Mouse (Mus musculus): ENCODE results near the gene Nr2c1.

DNA sequence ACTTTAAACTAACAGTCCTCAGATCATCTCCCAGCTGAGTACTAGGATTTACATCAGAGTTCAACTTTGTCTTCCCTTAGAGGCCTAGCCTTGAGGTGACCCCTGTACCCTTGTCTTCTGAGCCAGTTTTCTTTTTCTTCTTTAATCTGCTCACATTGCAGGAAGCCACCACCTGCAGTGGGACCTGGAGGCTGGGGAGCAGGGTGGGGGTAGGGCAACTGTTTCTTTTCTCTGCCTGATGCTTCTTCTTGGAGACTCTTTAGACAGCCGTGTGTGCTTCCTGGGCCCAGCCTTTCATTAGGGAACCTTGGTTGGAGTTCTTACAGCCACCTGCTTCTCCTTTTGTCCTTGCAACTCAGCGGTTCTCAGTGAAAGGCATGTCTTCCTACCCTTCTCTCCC, 93.5 kb downstream of the Nr2c1 start:
- TF ChIP-seq CTCF (IDR thresholded peaks at IDR 0.05; ENCODE audit: insufficient read depth, low read length) (no peak), POLR2A (IDR thresholded peaks at IDR 0.05; ENCODE audit: borderline replicate concordance, extremely low read depth, low read depth, low read length) (no peak)

All from lung, adult 2 months (tissue).